Mouse (Mus musculus) stomach, postnatal 0 days (tissue): ENCODE data around the gene Ugp2. TPM values are rescaled to one million over a fixed set of nuclear protein-coding genes. Genes with fewer than 3 reads are reported as not detected.

ENCODE experiments used
- ATAC-seq: fragments of 200-750 bp; cut with Nextera tagmentation; 2 replicates; pipeline ENCODE4 v1.8.0; 2017; ENCODE audit not compliant: low FRiP score, low TSS enrichment
- DNase-seq: peaks from one replicate; pipeline ENCODE4 v3.0.0-alpha.2; 2016; ENCODE audit warnings: low spot score
- H3K27ac ChIP-seq: fragments of 300-500 bp; sonication (generic); replicated peaks from 2 replicates; pipeline ENCODE4 v1.5.1; 2014; ENCODE audit warnings: mild to moderate bottlenecking, control low read depth
- H3K27me3 ChIP-seq: fragments of 300-500 bp; sonication (generic); 2 replicates; pipeline ENCODE4 v1.6.1; 2014; ENCODE audit warnings: low read length; ENCODE audit not compliant: control insufficient read depth, insufficient read depth
- H3K36me3 ChIP-seq: fragments of 300-500 bp; sonication (generic); 2 replicates; pipeline ENCODE4 v1.6.1; 2014; ENCODE audit warnings: low read length, mixed read lengths; ENCODE audit not compliant: control insufficient read depth, insufficient read depth
- H3K4me1 ChIP-seq: fragments of 300-500 bp; sonication (generic); replicated peaks from 2 replicates; pipeline ENCODE4 v1.6.1; 2014; ENCODE audit warnings: antibody characterized with exemption; ENCODE audit not compliant: control insufficient read depth, insufficient read depth
- H3K4me2 ChIP-seq: fragments of 300-500 bp; sonication (generic); replicated peaks from 2 replicates; pipeline ENCODE4 v1.6.1; 2014; ENCODE audit warnings: low read depth, mild to moderate bottlenecking, control low read depth, moderate library complexity
- H3K4me3 ChIP-seq: fragments of 300-500 bp; sonication (generic); 2 replicates; pipeline ENCODE4 v1.5.1; 2014; ENCODE audit warnings: low read depth, low read length, control low read depth
- H3K9ac ChIP-seq: fragments of 300-500 bp; sonication (generic); 2 replicates; pipeline ENCODE4 v1.6.1; 2014; ENCODE audit warnings: mild to moderate bottlenecking, low read length, control low read depth, mixed read lengths
- H3K9me3 ChIP-seq: fragments of 300-500 bp; sonication (generic); 2 replicates; pipeline ENCODE4 v1.6.1; 2016; ENCODE audit warnings: low read length; ENCODE audit not compliant: control insufficient read depth
- CTCF ChIP-seq: IDR thresholded peaks from 2 replicates; pipeline ENCODE4 v1.5.1; 2016; ENCODE audit warnings: antibody characterized with exemption, low read depth, mild to moderate bottlenecking, moderate library complexity
- EP300 ChIP-seq: optimal IDR thresholded peaks from 2 replicates; pipeline ENCODE3; 2016; ENCODE audit warnings: antibody characterized with exemption
- WGBS: fragments of 180-500 bp; shearing (Covaris S2); extraction: QIAGEN DNeasy Blood & Tissue Kit; methylation state at CpG from one replicate; pipeline ENCODE4 v1.1.7; 2014; 5-methylcytosine and 5-hydroxymethylcytosine counted together
- polyA plus RNA-seq: library from polyadenylated mRNA; unstranded; fragments of >200 nt; fragmentation: Nextera tagmentation; extraction: Ambion mirVana; gene quantifications from 2 replicates; pipeline ENCODE4 v1.2.1, GENCODE M21; 2015

Gene Ugp2
- 124 and 128 TPM in 2 replicates for polyA plus RNA-seq

DNA sequence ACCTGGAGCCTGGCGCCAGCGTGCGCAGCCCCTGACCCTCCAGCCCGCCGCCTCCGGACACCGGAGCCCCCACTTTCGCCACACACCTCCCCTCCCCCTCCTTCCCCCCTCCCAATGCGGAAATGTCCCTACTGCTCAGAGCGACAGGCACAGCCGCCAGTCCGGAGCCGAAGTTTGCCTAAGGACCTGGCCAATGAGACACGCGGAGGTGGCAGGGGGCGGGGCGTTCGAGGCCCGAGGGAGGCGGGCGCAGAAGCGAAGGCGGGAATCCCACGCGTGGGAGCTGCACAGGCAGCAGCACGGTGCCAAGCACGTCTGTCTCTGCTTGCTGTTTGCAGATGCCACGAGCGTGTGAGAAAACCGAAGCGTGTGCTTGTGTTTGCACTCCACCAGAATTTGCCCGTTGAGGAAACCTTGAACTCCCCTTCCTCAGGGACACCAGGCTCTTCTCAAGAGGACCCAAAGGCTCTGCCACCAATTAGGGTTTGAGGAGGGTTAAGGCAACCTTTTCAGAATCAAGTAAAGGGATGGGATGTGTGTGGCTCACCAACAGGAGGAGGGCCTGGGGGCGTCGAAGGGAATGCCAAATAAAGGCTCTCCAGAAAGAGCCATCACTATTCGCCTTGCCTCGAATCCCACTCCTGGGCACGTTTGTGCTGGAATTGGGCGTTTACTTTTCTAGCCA lies at the start of gene Ugp2:
Gene Ugp2, minus strand, starts transcription at position 80 of the 685 bp plus-strand sequence.
- ATAC-seq (peak; percentile 95), DNase-seq (peak; percentile 97)
- TF ChIP-seq CTCF, result no peak
- no peak for TF ChIP-seq EP300
- Histone ChIP-seq H3K9me3 (no peaks in the 10 kb centered on the region), H3K4me3 (peak within 1 kb of the TSS; percentile 73), H3K4me1 (0 out of 2 replicates have a peak, but pooled peaks cover 3% of the 10 kb centered on the region), H3K9ac (peak within 1 kb of the TSS; percentile 87), H3K36me3 (no peaks in the 10 kb centered on the region), H3K27ac (peak within 1 kb of the TSS; percentile 98), H3K27me3 (no peaks in the 10 kb centered on the region), H3K4me2 (peak within 1 kb of the TSS; percentile 64)
- WGBS, result 5% methylated on average over 34 of the region's 38 CpGs

GRCm38 (mm10) chr11:21414911-21415381 lies 43.9 kb upstream of the Ugp2 start:
- peak; percentile 90 for ATAC-seq
- Histone ChIP-seq H3K9me3 (no peaks in the 10 kb centered on the region), H3K9ac (no peak overlapping the region), H3K27me3 (no peaks in the 10 kb centered on the region), H3K36me3 (no peaks in the 10 kb centered on the region), H3K4me2 (0 out of 2 replicates have a peak overlapping the region, but pooled peaks have one; percentile 6), H3K4me3 (no peak overlapping the region), H3K27ac (peak overlapping the region; percentile 61; the same call in 1 of the 2 replicates), H3K4me1 (no peaks in the 10 kb centered on the region)
- 8% methylated on average over 7 of the region's 7 CpGs for WGBS
- TF ChIP-seq CTCF (no peak), EP300 (no peak)
- DNase-seq, result peak; percentile 30

GRCm38 (mm10) chr11:21406668-21407067 lies 35.7 kb upstream of the Ugp2 start:
- 49% methylated on average over 4 of the region's 4 CpGs for WGBS
- ATAC-seq, result no peak
- no peak overlapping the region for H3K4me3 ChIP-seq
- no peaks in the 10 kb centered on the region for H3K36me3 ChIP-seq
- DNase-seq, result no peak
- TF ChIP-seq EP300 (no peak), CTCF (no peak)
- no peaks in the 10 kb centered on the region for H3K9me3 ChIP-seq
- H3K4me1 ChIP-seq, result no peaks in the 10 kb centered on the region
- no peak overlapping the region for H3K27ac ChIP-seq
- no peak overlapping the region for H3K9ac ChIP-seq
- H3K4me2 ChIP-seq, result no peak overlapping the region
- no peaks in the 10 kb centered on the region for H3K27me3 ChIP-seq

- no peak for DNase-seq
- no peak overlapping the region for H3K4me2 ChIP-seq
- no peaks in the 10 kb centered on the region for H3K9me3 ChIP-seq
- no peaks in the 10 kb centered on the region for H3K36me3 ChIP-seq
- WGBS, result 30% methylated on average over 1 of the region's 1 CpGs
- no peak overlapping the region for H3K27ac ChIP-seq
- TF ChIP-seq EP300 (no peak), CTCF (no peak)
- no peak overlapping the region for H3K9ac ChIP-seq
- ATAC-seq, result no peak
- no peaks in the 10 kb centered on the region for H3K27me3 ChIP-seq
- no peaks in the 10 kb centered on the region for H3K4me1 ChIP-seq
- H3K4me3 ChIP-seq, result no peak overlapping the region
Measured at GRCm38 (mm10) chr11:21406141-21406540, 35.1 kb upstream of the Ugp2 start.

DNA sequence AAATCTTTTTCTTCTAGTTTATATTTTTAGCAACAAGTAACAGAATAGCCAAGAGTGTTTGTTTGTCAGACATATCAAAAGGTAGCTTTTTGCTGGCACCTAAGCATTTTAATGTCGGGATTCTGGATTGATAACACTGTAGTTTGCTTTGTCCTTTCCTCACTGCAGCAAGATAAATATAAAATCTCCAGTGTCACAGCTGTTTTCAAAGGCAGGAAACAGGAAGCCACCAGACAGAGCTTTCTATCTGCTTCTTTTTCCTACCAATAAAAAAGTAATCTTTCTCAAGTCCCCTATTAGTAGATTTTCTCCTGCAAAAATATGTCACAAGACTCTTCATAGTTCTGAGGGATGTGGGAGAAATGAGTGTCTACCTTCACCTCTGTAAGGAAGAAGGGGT lies 32.9 kb upstream of the Ugp2 start:
- no peak for DNase-seq
- Histone ChIP-seq H3K9me3 (no peaks in the 10 kb centered on the region), H3K36me3 (no peaks in the 10 kb centered on the region), H3K27ac (no peak overlapping the region), H3K4me1 (no peaks in the 10 kb centered on the region), H3K4me3 (no peak overlapping the region), H3K27me3 (no peaks in the 10 kb centered on the region), H3K9ac (no peak overlapping the region), H3K4me2 (no peak overlapping the region)
- TF ChIP-seq CTCF (no peak), EP300 (no peak)
- no peak for ATAC-seq
- 29% methylated on average over 1 of the region's 1 CpGs for WGBS

GRCm38 (mm10) chr11:21402481-21403254 lies 31.7 kb upstream of the Ugp2 start:
- DNase-seq, result peak; percentile 25

More at GRCm38 (mm10) chr11:21402481-21403254, 31.7 kb upstream of the Ugp2 start:
- ATAC-seq, result peak; percentile 90
- Histone ChIP-seq H3K4me1 (no peaks in the 10 kb centered on the region), H3K36me3 (no peaks in the 10 kb centered on the region), H3K9me3 (no peaks in the 10 kb centered on the region), H3K27ac (peak overlapping the region; percentile 20; the same call in 1 of the 2 replicates), H3K4me3 (no peak overlapping the region), H3K27me3 (no peaks in the 10 kb centered on the region), H3K4me2 (no peak overlapping the region), H3K9ac (no peak overlapping the region)
- WGBS, result 22% methylated on average over 5 of the region's 5 CpGs
- TF ChIP-seq CTCF, result no peak
- no peak for TF ChIP-seq EP300
